Mouse (Mus musculus): Measurements from ENCODE around the gene Irs1. TPM values are rescaled to one million over a fixed set of nuclear protein-coding genes. Genes with fewer than 3 reads are reported as not detected.

Gene Irs1
- polyA plus RNA-seq, 1 experiment from 2014 or later: 11.9 TPM

DNA sequence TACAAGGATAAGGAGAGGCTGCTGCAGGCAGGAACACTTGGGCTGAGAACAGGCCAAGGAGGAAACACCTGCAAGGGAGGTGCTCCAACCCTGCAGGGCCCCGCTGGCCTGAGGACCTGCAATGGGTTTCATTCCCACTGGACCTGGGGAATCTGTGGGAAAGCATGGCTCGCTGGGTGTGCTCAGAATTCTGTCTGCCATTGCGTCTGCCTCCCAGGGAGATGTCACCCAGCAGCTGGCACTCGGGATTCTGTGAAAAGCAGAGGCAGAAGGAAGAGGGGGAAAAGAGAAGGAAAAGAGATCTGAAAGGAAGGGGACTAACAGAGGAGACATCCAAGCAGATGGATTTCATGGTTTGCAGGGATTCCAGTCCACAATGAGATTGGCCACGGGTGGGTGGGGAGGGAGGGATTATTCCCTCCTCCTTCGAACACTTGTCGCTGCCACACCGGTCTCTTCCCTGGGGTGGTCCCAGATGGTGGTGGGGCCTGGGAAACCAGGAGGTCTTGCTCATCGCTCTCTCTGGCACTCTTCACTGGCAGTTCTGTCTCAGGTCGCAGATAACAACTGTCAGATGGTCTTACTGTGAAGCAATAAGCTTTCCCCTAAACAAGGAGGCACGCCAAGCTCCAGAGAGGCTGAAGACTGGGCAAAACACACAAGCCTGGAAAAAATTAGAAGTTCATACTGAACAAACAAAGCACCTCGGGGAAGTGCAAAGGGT, 70.4 kb downstream of the Irs1 start:
- Histone ChIP-seq H3K27ac (ENCODE audit: low read length) (peak overlapping the region; percentile 37), H3K36me3 (ENCODE audit: control insufficient read depth, insufficient read depth, low read length) (no peaks in the 10 kb centered on the region), H3K4me2 (ENCODE audit: low read depth, low read length) (peak overlapping the region; percentile 40), H3K9ac (ENCODE audit: low read length) (no peak overlapping the region; the same call in 1 of the 2 replicates), H3K27me3 (ENCODE audit: control insufficient read depth, insufficient read depth, low read depth, low read length) (no peaks in the 10 kb centered on the region), H3K9me3 (ENCODE audit: control insufficient read depth, low read length) (no peaks in the 10 kb centered on the region), H3K4me3 (ENCODE audit: low read length) (0 out of 2 replicates have a peak overlapping the region, but pooled peaks have one; percentile 6), H3K4me1 (replicated peaks; ENCODE audit: control insufficient read depth, insufficient read depth, low read length) (peaks cover 11% of the 10 kb centered on the region)
- 15% methylated on average over 12 of the region's 12 CpGs for WGBS
- peak; percentile 82 for ATAC-seq (ENCODE audit: low read depth)

DNA sequence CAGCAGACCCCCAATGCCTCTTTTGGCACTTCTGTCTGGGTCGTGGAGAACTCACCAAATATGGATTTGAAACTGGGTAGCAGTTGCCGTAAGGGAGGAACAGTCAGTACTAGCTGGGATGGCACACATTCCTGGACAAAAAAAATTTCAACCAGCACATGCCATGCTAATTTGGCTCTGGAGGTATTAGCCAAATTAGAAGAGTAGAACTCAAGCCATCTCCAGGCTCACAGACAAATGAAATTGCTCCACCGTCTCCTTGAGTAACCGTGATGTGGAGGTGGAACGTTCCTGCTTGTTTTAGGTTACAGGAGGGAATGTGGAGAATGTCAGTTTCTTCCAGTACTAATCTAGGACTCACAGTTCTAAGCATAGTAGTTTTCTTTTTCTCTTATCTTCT, 83.7 kb downstream of the Irs1 start:
- Histone ChIP-seq H3K4me3 (ENCODE audit: low read length) (no peak overlapping the region), H3K27me3 (ENCODE audit: control insufficient read depth, insufficient read depth, low read depth, low read length) (no peaks in the 10 kb centered on the region), H3K4me1 (replicated peaks; ENCODE audit: control insufficient read depth, insufficient read depth, low read length) (peaks cover 8% of the 10 kb centered on the region), H3K9ac (ENCODE audit: low read length) (no peak overlapping the region), H3K4me2 (ENCODE audit: low read depth, low read length) (no peak overlapping the region), H3K9me3 (ENCODE audit: control insufficient read depth, low read length) (no peaks in the 10 kb centered on the region), H3K27ac (ENCODE audit: low read length) (no peak overlapping the region), H3K36me3 (ENCODE audit: control insufficient read depth, insufficient read depth, low read length) (no peaks in the 10 kb centered on the region)
- 57% methylated on average over 5 of the region's 5 CpGs for WGBS
- ATAC-seq (ENCODE audit: low read depth): no peak

DNA sequence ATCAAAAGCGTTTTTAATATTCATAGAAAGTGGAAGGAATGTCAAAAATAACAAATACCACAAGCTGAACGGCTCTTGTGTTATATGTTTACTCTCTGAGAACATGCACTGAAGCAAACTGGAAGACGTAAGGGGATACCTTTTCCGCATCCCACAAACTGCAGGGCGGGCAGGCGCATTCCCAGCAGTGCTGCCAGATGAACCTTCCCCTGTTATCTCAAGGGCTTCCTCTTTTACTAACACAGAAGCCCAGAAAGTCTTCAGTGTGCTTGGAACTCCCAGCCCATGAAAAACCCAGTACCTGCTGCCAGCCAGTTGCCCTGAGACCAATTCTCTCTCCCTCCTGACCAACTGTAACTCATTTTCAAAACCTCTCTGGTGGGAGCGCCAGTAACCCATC, 90.6 kb downstream of the Irs1 start:
- H3K4me1 ChIP-seq (replicated peaks; ENCODE audit: control insufficient read depth, insufficient read depth, low read length): peaks cover 18% of the 10 kb centered on the region
- no peak overlapping the region for H3K4me2 ChIP-seq (ENCODE audit: low read depth, low read length)
- H3K4me3 ChIP-seq (ENCODE audit: low read length): no peak overlapping the region
- ATAC-seq (ENCODE audit: low read depth): no peak
- 41% methylated on average over 7 of the region's 7 CpGs for WGBS
- no peaks in the 10 kb centered on the region for H3K9me3 ChIP-seq (ENCODE audit: control insufficient read depth, low read length)
- no peaks in the 10 kb centered on the region for H3K36me3 ChIP-seq (ENCODE audit: control insufficient read depth, insufficient read depth, low read length)
- H3K9ac ChIP-seq (ENCODE audit: low read length): no peak overlapping the region
- no peak overlapping the region for H3K27ac ChIP-seq (ENCODE audit: low read length)
- H3K27me3 ChIP-seq (ENCODE audit: control insufficient read depth, insufficient read depth, low read depth, low read length): no peaks in the 10 kb centered on the region

DNA sequence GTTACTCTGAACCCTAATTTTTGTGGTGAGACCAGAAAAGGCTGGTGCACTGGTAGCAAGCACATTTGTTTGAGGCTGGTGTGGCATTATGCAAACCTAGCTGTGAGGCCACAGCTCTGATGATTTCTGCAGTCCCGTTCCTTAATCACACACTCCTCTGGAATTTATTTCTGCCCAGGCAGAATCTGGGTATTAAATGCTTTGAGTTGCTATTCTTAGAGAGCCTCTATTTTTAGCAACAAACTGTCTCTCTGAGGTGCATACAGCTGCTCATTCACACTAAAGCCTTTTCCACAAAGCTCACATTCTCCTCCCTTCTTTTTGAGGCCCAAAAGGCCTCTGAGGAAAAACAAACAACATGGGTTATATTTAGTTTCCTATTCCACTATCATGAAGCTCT, 91.3 kb downstream of the Irs1 start:
- Histone ChIP-seq H3K4me3 (ENCODE audit: low read length) (no peak overlapping the region), H3K9me3 (ENCODE audit: control insufficient read depth, low read length) (no peaks in the 10 kb centered on the region), H3K4me2 (ENCODE audit: low read depth, low read length) (no peak overlapping the region), H3K27ac (ENCODE audit: low read length) (peak overlapping the region; percentile 5), H3K27me3 (ENCODE audit: control insufficient read depth, insufficient read depth, low read depth, low read length) (no peaks in the 10 kb centered on the region), H3K36me3 (ENCODE audit: control insufficient read depth, insufficient read depth, low read length) (no peaks in the 10 kb centered on the region), H3K4me1 (replicated peaks; ENCODE audit: control insufficient read depth, insufficient read depth, low read length) (peaks cover 18% of the 10 kb centered on the region), H3K9ac (ENCODE audit: low read length) (peak overlapping the region; percentile 7; the same call in 1 of the 2 replicates)
- 6% methylated on average over 1 of the region's 1 CpGs for WGBS
- peak; percentile 58 for ATAC-seq (ENCODE audit: low read depth)

DNA sequence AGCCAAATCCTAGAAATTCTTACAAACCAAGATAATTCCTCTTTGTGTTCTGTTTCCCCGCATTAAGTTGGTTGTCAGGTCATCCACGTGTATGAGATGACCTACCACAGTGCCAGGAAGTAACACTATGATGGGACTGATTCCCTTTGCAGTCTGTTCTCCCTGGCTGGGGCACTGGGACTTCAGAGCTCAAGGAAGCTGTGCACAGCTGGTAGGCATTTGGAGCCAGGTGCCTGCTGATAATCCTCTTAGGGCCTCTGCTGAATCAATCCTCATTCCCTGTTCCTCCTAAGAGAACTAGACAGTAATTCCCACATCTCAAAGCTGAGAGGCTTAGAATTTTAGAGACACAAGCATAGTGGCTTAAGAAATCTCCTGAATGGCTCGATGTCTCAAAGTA, 99.6 kb downstream of the Irs1 start:
- 44% methylated on average over 3 of the region's 3 CpGs for WGBS
- no peak for ATAC-seq (ENCODE audit: low read depth)
- no peaks in the 10 kb centered on the region for H3K36me3 ChIP-seq (ENCODE audit: control insufficient read depth, insufficient read depth, low read length)

DNA sequence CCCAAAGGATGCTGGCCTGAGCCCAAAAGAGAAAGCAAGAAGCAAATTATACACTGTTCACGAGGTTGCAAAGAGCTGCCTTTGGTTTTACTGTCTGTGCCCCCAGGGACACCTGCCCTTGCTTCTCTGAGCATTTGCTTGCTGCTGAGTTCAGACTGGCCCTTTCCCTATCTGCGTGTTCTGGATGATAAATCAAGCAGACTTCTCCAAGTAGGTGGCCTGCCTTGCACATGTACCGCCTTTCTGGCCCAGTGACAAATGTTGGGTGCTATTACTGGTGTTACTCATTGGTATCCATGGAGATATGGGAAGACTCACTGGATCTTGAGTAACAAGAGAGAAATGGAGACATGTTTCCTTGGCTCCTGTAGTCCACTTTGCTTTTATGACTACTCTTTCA, 101.7 kb downstream of the Irs1 start:
- Histone ChIP-seq H3K4me3 (ENCODE audit: low read length) (no peak overlapping the region), H3K27ac (ENCODE audit: low read length) (no peak overlapping the region), H3K4me2 (ENCODE audit: low read depth, low read length) (no peak overlapping the region), H3K9me3 (ENCODE audit: control insufficient read depth, low read length) (no peaks in the 10 kb centered on the region), H3K27me3 (ENCODE audit: control insufficient read depth, insufficient read depth, low read depth, low read length) (no peaks in the 10 kb centered on the region), H3K36me3 (ENCODE audit: control insufficient read depth, insufficient read depth, low read length) (no peaks in the 10 kb centered on the region), H3K9ac (ENCODE audit: low read length) (no peak overlapping the region), H3K4me1 (replicated peaks; ENCODE audit: control insufficient read depth, insufficient read depth, low read length) (peaks cover 3% of the 10 kb centered on the region; the same call in 1 of the 2 replicates)
- 39% methylated on average over 3 of the region's 3 CpGs for WGBS
- ATAC-seq (ENCODE audit: low read depth): peak; percentile 57; the same call in 1 of the 2 replicates

More for the DNA sequence above, 99.6 kb downstream of the Irs1 start:
- Histone ChIP-seq H3K4me2 (ENCODE audit: low read depth, low read length) (no peak overlapping the region), H3K9me3 (ENCODE audit: control insufficient read depth, low read length) (no peaks in the 10 kb centered on the region), H3K9ac (ENCODE audit: low read length) (no peak overlapping the region), H3K27me3 (ENCODE audit: control insufficient read depth, insufficient read depth, low read depth, low read length) (no peaks in the 10 kb centered on the region), H3K4me1 (replicated peaks; ENCODE audit: control insufficient read depth, insufficient read depth, low read length) (peaks cover 3% of the 10 kb centered on the region; the same call in 1 of the 2 replicates), H3K4me3 (ENCODE audit: low read length) (no peak overlapping the region), H3K27ac (ENCODE audit: low read length) (no peak overlapping the region)

DNA sequence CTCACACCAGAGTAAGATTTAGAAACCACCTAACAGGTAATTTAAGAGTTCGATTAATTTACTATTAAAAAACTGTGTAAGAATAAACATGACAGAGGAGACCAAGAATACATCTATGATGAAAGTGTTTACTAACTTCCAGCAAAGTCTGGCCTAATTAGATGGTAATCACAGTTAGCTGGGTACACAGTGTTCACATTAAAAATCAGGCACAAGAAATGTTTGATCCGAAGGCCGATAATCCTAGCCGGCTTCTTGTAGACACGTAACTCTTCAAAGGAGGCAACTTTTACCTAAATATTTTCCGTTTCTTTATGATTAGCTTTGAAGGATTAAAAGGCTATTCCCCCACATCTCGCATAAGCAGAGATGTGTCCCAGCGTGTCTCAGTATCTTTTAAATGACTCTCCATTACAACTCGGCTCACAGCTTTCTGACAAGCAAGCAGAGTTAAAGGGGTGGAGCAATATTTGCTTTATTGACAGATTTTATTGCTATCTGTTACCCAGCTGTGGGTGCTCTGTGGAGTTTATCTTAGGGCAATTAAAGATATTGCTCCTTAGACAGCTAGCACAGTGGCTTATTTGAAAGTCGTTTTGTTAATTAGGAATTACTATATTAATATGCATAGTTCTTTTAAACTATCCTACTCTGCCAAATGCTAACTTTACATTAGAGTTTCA, 102.5 kb downstream of the Irs1 start:
- no peaks in the 10 kb centered on the region for H3K9me3 ChIP-seq (ENCODE audit: control insufficient read depth, low read length)
- H3K27ac ChIP-seq (ENCODE audit: low read length): no peak overlapping the region
- H3K36me3 ChIP-seq (ENCODE audit: control insufficient read depth, insufficient read depth, low read length): no peaks in the 10 kb centered on the region
- WGBS: 78% methylated on average over 10 of the region's 10 CpGs
- H3K4me2 ChIP-seq (ENCODE audit: low read depth, low read length): no peak overlapping the region
- no peak overlapping the region for H3K9ac ChIP-seq (ENCODE audit: low read length)
- no peak for ATAC-seq (ENCODE audit: low read depth)
- no peak overlapping the region for H3K4me3 ChIP-seq (ENCODE audit: low read length)
- H3K4me1 ChIP-seq (replicated peaks; ENCODE audit: control insufficient read depth, insufficient read depth, low read length): peaks cover 7% of the 10 kb centered on the region
- no peaks in the 10 kb centered on the region for H3K27me3 ChIP-seq (ENCODE audit: control insufficient read depth, insufficient read depth, low read depth, low read length)

DNA sequence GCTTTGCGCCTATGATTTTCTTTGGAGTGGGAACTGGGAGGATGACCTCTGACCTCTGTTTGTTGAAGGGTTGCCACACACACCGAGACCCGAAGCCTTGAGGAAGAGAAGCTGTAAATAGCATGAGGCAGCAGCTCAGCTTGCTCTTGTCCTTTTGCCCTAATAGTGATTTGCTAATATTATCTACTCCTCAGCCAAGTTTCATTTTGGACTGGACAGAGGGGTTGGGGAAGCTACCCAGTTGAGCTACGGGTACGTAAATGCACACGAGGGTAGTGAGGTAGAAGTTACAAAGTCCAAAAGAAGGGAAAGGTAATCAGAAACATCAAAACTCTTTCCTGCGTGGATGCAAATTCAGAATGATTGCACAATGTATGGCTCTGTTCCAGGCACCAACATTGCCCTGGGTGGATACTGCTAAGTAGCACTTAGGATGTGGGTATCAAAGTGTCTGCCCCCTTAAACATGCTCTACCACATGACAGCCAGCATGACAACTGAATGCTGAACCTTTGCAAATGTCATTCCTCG, 107.2 kb downstream of the Irs1 start:
- Histone ChIP-seq H3K27ac (ENCODE audit: low read length) (no peak overlapping the region), H3K27me3 (ENCODE audit: control insufficient read depth, insufficient read depth, low read depth, low read length) (no peaks in the 10 kb centered on the region), H3K4me2 (ENCODE audit: low read depth, low read length) (peak overlapping the region; percentile 17; the same call in 1 of the 2 replicates), H3K4me1 (replicated peaks; ENCODE audit: control insufficient read depth, insufficient read depth, low read length) (peaks cover 4% of the 10 kb centered on the region), H3K36me3 (ENCODE audit: control insufficient read depth, insufficient read depth, low read length) (no peaks in the 10 kb centered on the region), H3K9me3 (ENCODE audit: control insufficient read depth, low read length) (no peaks in the 10 kb centered on the region), H3K4me3 (ENCODE audit: low read length) (no peak overlapping the region), H3K9ac (ENCODE audit: low read length) (no peak overlapping the region)
- WGBS: 45% methylated on average over 8 of the region's 8 CpGs
- peak; percentile 80 for ATAC-seq (ENCODE audit: low read depth)

All from lung, embryonic 16.5 days (tissue).